Mouse (Mus musculus) embryonic fibroblast, embryonic 13.5 days (primary cell): ENCODE measurements at regions not wholly inside any gene's neighbourhood (a gene's known extent, or its start where the extent isn't known, plus 50 kb on each side); places are given as distances from the start of the nearest gene placed in this dataset.

Experiments
- CTCF ChIP-seq: IDR thresholded peaks from 2 replicates; pipeline ENCODE4 v1.5.1; 2011; ENCODE audit warnings: mild to moderate bottlenecking, control low read depth, low read length, moderate library complexity, borderline replicate concordance; ENCODE audit not compliant: insufficient read depth
- POLR2A ChIP-seq: IDR thresholded peaks from 2 replicates; pipeline ENCODE4 v1.6.1; 2011; ENCODE audit warnings: low read depth, mild to moderate bottlenecking, control low read depth, low read length, moderate library complexity

- no peak for TF ChIP-seq CTCF
- no peak for TF ChIP-seq POLR2A
Observed at GRCm38 (mm10) chr16:9341245-9341644, 511.3 kb downstream of the 1810013L24Rik start.
